In the genomic region with DNA sequence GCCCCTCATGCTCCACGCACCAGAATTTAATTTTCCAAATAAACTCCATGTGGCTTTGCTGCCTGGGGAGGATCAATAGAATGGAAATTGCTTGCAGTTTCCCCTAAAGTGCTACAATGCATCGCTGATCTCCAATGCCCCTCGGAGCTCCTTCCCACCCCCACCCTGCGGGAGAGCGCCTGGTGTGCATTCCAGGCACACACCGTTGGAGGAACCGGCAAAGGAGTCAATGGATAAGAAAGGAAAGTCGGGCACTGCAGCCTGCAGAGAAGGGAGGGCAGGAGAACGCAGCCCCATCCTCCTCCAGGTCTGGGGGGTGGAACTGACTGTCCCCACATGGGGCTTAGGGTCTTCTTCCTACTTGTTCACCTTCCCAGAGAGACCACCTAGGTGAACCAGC, we compare ENCODE assay signal across 12 mouse cellular contexts.
DNase-seq lines count a peak whose midpoint lies in the region; ATAC-seq lines count a peak whose summit lies in the region.
"Had no signal": no experiment of that assay in that cellular context is flagged by ENCODE, and none has a peak within 500 bp of the region (broad histone marks: within the 10 kb centered on the region; RNA-seq: fewer than 3 reads in every experiment).

No protein-coding gene starts in this region.

- H3K27ac ChIP-seq in heart, embryonic 11.5 days (ENCODE audit: low read depth, low read length), result no peak overlapping the region
- no peak overlapping the region for H3K27ac ChIP-seq in hindbrain, embryonic 11.5 days (ENCODE audit: low read depth, low read length)
- peak overlapping the region; percentile 58 for H3K27ac ChIP-seq in midbrain, embryonic 10.5 days (replicated peaks)
- H3K27ac ChIP-seq: intestine, embryonic 15.5 days; liver, embryonic 13.5 days had no signal

- no peak for ATAC-seq in heart, embryonic 11.5 days (replicated peaks; ENCODE audit: insufficient number of reproducible peaks, low FRiP score, low TSS enrichment)
- no peak for ATAC-seq in hindbrain, embryonic 11.5 days (ENCODE audit: low FRiP score)
- ATAC-seq: intestine, embryonic 15.5 days had no signal

- peak overlapping the region; percentile 27 for H3K4me2 ChIP-seq in heart, embryonic 11.5 days
- no peak overlapping the region for H3K4me2 ChIP-seq in hindbrain, embryonic 11.5 days (replicated peaks; ENCODE audit: low read depth, low read length)
- H3K4me2 ChIP-seq: intestine, embryonic 15.5 days; liver, embryonic 13.5 days had no signal

- no peak overlapping the region for H3K4me3 ChIP-seq in heart, embryonic 11.5 days (ENCODE audit: low read depth, low read length)
- H3K4me3 ChIP-seq in hindbrain, embryonic 11.5 days (ENCODE audit: low read depth, low read length), result no peak overlapping the region
- H3K4me3 ChIP-seq in midbrain, embryonic 10.5 days, result peak overlapping the region; percentile 27
- H3K4me3 ChIP-seq: intestine, embryonic 15.5 days; liver, embryonic 13.5 days; megakaryocyte, embryonic 14.5 days had no signal

- no peaks in the 10 kb centered on the region for H3K9me3 ChIP-seq in heart, embryonic 11.5 days (replicated peaks; ENCODE audit: control insufficient read depth, low read length)
- no peaks in the 10 kb centered on the region for H3K9me3 ChIP-seq in hindbrain, embryonic 11.5 days (ENCODE audit: control insufficient read depth, low read length)
- H3K9me3 ChIP-seq in midbrain, embryonic 10.5 days (replicated peaks), result no peaks in the 10 kb centered on the region
- H3K9me3 ChIP-seq: intestine, embryonic 15.5 days; liver, embryonic 13.5 days; megakaryocyte, embryonic 14.5 days had no signal

- no peak for DNase-seq in heart, adult 11 months
- DNase-seq in R1 (ENCODE audit: low read depth, low spot score), result peak; percentile 23
- peak; percentile 21 for DNase-seq in hindbrain, embryonic 11.5 days (ENCODE audit: low spot score)
- DNase-seq in midbrain, embryonic 10.5 days (ENCODE audit: low spot score), result no peak
- DNase-seq in gastrocnemius, adult 18-20 months (ENCODE audit: low spot score), result no peak
- DNase-seq in lung, adult 18-20 months, result no peak
- DNase-seq in thymus, postnatal 36 days, result no peak
- DNase-seq: liver, embryonic 13.5 days; spleen, adult 18-20 months had no signal

- H3K36me3 ChIP-seq in heart, embryonic 11.5 days (ENCODE audit: control insufficient read depth, insufficient read depth, low read length), result no peaks in the 10 kb centered on the region
- no peaks in the 10 kb centered on the region for H3K36me3 ChIP-seq in hindbrain, embryonic 11.5 days (ENCODE audit: control insufficient read depth, insufficient read depth, low read length)
- H3K36me3 ChIP-seq in midbrain, embryonic 10.5 days, result no peaks in the 10 kb centered on the region
- H3K36me3 ChIP-seq: intestine, embryonic 15.5 days; liver, embryonic 13.5 days had no signal

- H3K27me3 ChIP-seq in heart, embryonic 11.5 days (ENCODE audit: control insufficient read depth, insufficient read depth, low read length), result peaks cover 4% of the 10 kb centered on the region
- H3K27me3 ChIP-seq in hindbrain, embryonic 11.5 days (ENCODE audit: control insufficient read depth, insufficient read depth, low read length), result no peaks in the 10 kb centered on the region
- H3K27me3 ChIP-seq in midbrain, embryonic 10.5 days (ENCODE audit: low read depth, poor library complexity, severe bottlenecking), result peaks cover 6% of the 10 kb centered on the region; the same call in 1 of the 2 replicates
- H3K27me3 ChIP-seq: intestine, embryonic 15.5 days had no signal

- 6% methylated on average over 9 of the region's 9 CpGs for WGBS in heart, embryonic 11.5 days (ENCODE audit: insufficient replicate concordance)
- WGBS in hindbrain, embryonic 11.5 days, result 3% methylated on average over 9 of the region's 9 CpGs
- 2% methylated on average over 9 of the region's 9 CpGs for WGBS in midbrain, embryonic 10.5 days

- peaks cover 10% of the 10 kb centered on the region for H3K4me1 ChIP-seq in heart, embryonic 11.5 days (ENCODE audit: control insufficient read depth, insufficient read depth, low read length)
- H3K4me1 ChIP-seq in hindbrain, embryonic 11.5 days (replicated peaks; ENCODE audit: control insufficient read depth, insufficient read depth, low read length), result peaks cover 8% of the 10 kb centered on the region; the same call in 1 of the 2 replicates
- peaks cover 26% of the 10 kb centered on the region for H3K4me1 ChIP-seq in midbrain, embryonic 10.5 days

- no peak overlapping the region for H3K9ac ChIP-seq in heart, embryonic 11.5 days (ENCODE audit: low read depth, low read length)
- no peak overlapping the region for H3K9ac ChIP-seq in hindbrain, embryonic 11.5 days (ENCODE audit: low read depth, low read length)
- H3K9ac ChIP-seq: intestine, embryonic 15.5 days; liver, embryonic 13.5 days had no signal

Comparison
In these comparisons a context has a peak if more than half of its experiments do, and no peak if none do; other contexts are left out.
1. DNase-seq: peak in R1 (single experiment) and hindbrain, embryonic 11.5 days (single experiment); none in heart, adult 11 months (single experiment), midbrain, embryonic 10.5 days (single experiment), gastrocnemius, adult 18-20 months (single experiment), lung, adult 18-20 months (0 of 2) and thymus, postnatal 36 days (0 of 2).